Mouse (Mus musculus) CD4-positive, CD25-positive, alpha-beta regulatory T cell, adult 2 months (primary cell): ENCODE measurements at regions not wholly inside any gene's neighbourhood (a gene's known extent, or its start where the extent isn't known, plus 50 kb on each side); places are given as distances from the start of the nearest gene placed in this dataset.
"Not testable (repeated sequence)": the region's sequence is repeated elsewhere in the genome, so short reads cannot be mapped to it uniquely, and the experiment has no call there.

Experiments
- DNase-seq: peaks from one replicate; pipeline ENCODE4 v3.0.0-alpha.2; 2012; ENCODE audit warnings: low read depth, low spot score

GRCm38 (mm10) chr10:117478931-117479280 lies 99.1 kb upstream of the Cpsf6 start:
- no peak for DNase-seq

- DNase-seq, result no peak
These were observed 98.6 kb upstream of the Cpsf6 start for GRCm38 (mm10) chr10:117478202-117478930.

GRCm38 (mm10) chr10:117477331-117478201 lies 97.8 kb upstream of the Cpsf6 start:
- DNase-seq, result no peak

GRCm38 (mm10) chr10:117475086-117475945 lies 95.5 kb upstream of the Cpsf6 start:
- DNase-seq, result no peak

GRCm38 (mm10) chr10:117474351-117475085 lies 94.7 kb upstream of the Cpsf6 start:
- no peak for DNase-seq

- no peak for DNase-seq
These were observed 93.7 kb upstream of the Cpsf6 start for GRCm38 (mm10) chr10:117473471-117473870.

GRCm38 (mm10) chr10:117472568-117472930 lies 92.7 kb upstream of the Cpsf6 start:
- no peak for DNase-seq

- no peak for DNase-seq
These were observed 92.2 kb upstream of the Cpsf6 start for GRCm38 (mm10) chr10:117471818-117472567.

- no peak for DNase-seq
These were observed 91.4 kb upstream of the Cpsf6 start for GRCm38 (mm10) chr10:117471036-117471817.

GRCm38 (mm10) chr10:117470481-117470880 lies 90.7 kb upstream of the Cpsf6 start:
- DNase-seq, result no peak

GRCm38 (mm10) chr10:117469573-117470090 lies 89.8 kb upstream of the Cpsf6 start:
- DNase-seq, result no peak

- DNase-seq, result no peak
These were observed 89.2 kb upstream of the Cpsf6 start for GRCm38 (mm10) chr10:117468931-117469572.

GRCm38 (mm10) chr10:117468381-117468780 lies 88.6 kb upstream of the Cpsf6 start:
- no peak for DNase-seq

GRCm38 (mm10) chr10:117467161-117467560 lies 87.3 kb upstream of the Cpsf6 start:
- no peak for DNase-seq

GRCm38 (mm10) chr10:117466391-117466790 lies 86.6 kb upstream of the Cpsf6 start:
- DNase-seq, result no peak

GRCm38 (mm10) chr10:117465671-117466250 lies 85.9 kb upstream of the Cpsf6 start:
- DNase-seq, result no peak

GRCm38 (mm10) chr10:117465058-117465660 lies 85.3 kb upstream of the Cpsf6 start:
- no peak for DNase-seq

GRCm38 (mm10) chr10:117464331-117464730 lies 84.5 kb upstream of the Cpsf6 start:
- not testable (repeated sequence) for DNase-seq
